Mouse (Mus musculus): ENCODE measurements around the gene Hdx. TPM values are rescaled to one million over a fixed set of nuclear protein-coding genes. Genes with fewer than 3 reads are reported as not detected.

The Hdx gene
- polyA plus RNA-seq, 1 experiment from 2014 or later: 0.02 TPM

DNA sequence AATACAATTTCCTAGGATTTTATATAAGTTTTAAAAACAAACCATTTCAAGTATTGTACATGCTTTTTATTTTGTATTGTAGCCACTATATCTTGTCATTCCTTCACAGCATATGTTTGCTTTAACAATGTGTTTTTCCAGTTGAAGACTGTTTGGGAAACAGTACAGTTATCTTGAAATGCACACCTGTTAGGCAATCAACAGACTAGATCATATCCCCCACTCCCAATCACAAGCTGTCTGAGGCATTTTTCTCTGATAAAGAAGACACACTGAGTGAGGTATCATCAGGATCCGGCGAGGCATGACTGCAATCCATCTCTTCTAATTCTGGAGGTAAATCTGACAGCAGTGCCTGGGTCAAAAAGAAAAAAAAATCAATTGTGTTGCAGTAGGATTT, 119.8 kb downstream of the Hdx start:
- Histone ChIP-seq H3K27me3 (ENCODE audit: control insufficient read depth, insufficient read depth, low read depth, low read length) (no peaks in the 10 kb centered on the region), H3K9me3 (replicated peaks; ENCODE audit: control insufficient read depth, low read length) (no peaks in the 10 kb centered on the region), H3K4me2 (ENCODE audit: low read depth, low read length) (no peak overlapping the region), H3K4me3 (ENCODE audit: low read depth, low read length) (no peak overlapping the region), H3K4me1 (ENCODE audit: control insufficient read depth, low read depth, low read length) (no peaks in the 10 kb centered on the region), H3K36me3 (ENCODE audit: control insufficient read depth, insufficient read depth) (no peaks in the 10 kb centered on the region), H3K9ac (ENCODE audit: low read depth, low read length) (no peak overlapping the region), H3K27ac (ENCODE audit: low read length) (no peak overlapping the region)
- WGBS (ENCODE audit: insufficient replicate concordance): 67% methylated on average over 2 of the region's 2 CpGs
- no peak for ATAC-seq (ENCODE audit: low read depth)

DNA sequence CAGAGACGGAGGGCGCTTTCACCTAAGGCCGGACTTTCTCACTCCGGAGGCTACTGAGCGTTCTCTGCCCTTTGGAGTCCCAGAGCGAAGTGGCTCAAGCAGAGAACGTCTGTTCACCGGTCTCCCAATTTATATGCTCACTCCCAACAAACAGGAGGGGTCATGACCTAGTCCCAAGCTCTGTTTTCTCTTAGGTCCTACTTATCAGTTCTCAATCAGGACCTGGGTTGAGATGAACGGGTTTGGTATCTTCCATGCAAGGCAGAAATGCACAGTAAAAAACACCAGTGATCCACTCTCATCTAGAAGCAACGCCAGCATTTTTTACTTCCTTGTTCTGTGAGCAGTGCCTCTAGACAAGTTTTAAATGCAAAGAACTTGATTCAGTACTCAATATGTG, 159.0 kb downstream of the Hdx start, which contains the start of gene Rps6ka6:
TSS of gene Rps6ka6 (minus strand) at position 101 of the 400 bp plus-strand sequence.
- Histone ChIP-seq H3K9ac (ENCODE audit: low read depth, low read length) (no peak within 1 kb of the TSS), H3K4me2 (ENCODE audit: low read depth, low read length) (no peak within 1 kb of the TSS), H3K27me3 (ENCODE audit: control insufficient read depth, insufficient read depth, low read depth, low read length) (no peaks in the 10 kb centered on the region), H3K36me3 (ENCODE audit: control insufficient read depth, insufficient read depth) (no peaks in the 10 kb centered on the region), H3K9me3 (replicated peaks; ENCODE audit: control insufficient read depth, low read length) (no peaks in the 10 kb centered on the region), H3K27ac (ENCODE audit: low read length) (no peak within 1 kb of the TSS), H3K4me1 (ENCODE audit: control insufficient read depth, low read depth, low read length) (no peaks in the 10 kb centered on the region), H3K4me3 (ENCODE audit: low read depth, low read length) (no peak within 1 kb of the TSS)
- 59% methylated on average over 10 of the region's 10 CpGs for WGBS (ENCODE audit: insufficient replicate concordance)
- no peak for ATAC-seq (ENCODE audit: low read depth)

Other genes starting within 250 kb of the Hdx start
- gene Rps6ka6, start 159.1 kb downstream of the Hdx start, polyA plus RNA-seq (2015; fragmentation: Nextera tagmentation; extraction: Ambion mirVana): 3.7 and 4.4 TPM in 2 replicates
- gene Gm45194, start 194.3 kb upstream of the Hdx start, polyA plus RNA-seq (2015; fragmentation: Nextera tagmentation; extraction: Ambion mirVana): 0.40 and 0.51 TPM in 2 replicates